Mouse (Mus musculus) embryonic fibroblast, embryonic 13.5 days (primary cell): ENCODE results near the gene Abhd6.

Source experiments
- CTCF ChIP-seq: IDR thresholded peaks from 2 replicates; pipeline ENCODE4 v1.5.1; 2011; ENCODE audit warnings: mild to moderate bottlenecking, control low read depth, low read length, moderate library complexity, borderline replicate concordance; ENCODE audit not compliant: insufficient read depth
- POLR2A ChIP-seq: IDR thresholded peaks from 2 replicates; pipeline ENCODE4 v1.6.1; 2011; ENCODE audit warnings: low read depth, mild to moderate bottlenecking, control low read depth, low read length, moderate library complexity

- TF ChIP-seq CTCF (no peak), POLR2A (no peak)
Observed at GRCm38 (mm10) chr14:8028086-8028485, 25.4 kb downstream of the Abhd6 start.
